Mouse (Mus musculus) E14TG2a.4 (cell line): Measurements from ENCODE around the gene Mrps36.

ENCODE experiments used
- CTCF ChIP-seq: conservative IDR thresholded peaks from 2 replicates; pipeline ENCODE4 v1.5.1; 2014; ENCODE audit warnings: low read length
- POU5F1 ChIP-seq: IDR thresholded peaks from 2 replicates; pipeline ENCODE4 v1.6.1; 2014; ENCODE audit warnings: low read length, borderline replicate concordance

GRCm38 (mm10) chr13:100742831-100743230 lies 1.6 kb downstream of the Mrps36 start:
- no peak for TF ChIP-seq CTCF
- TF ChIP-seq POU5F1, result no peak
